Mouse (Mus musculus) hindlimb bud, embryonic 11.5 days (tissue): ENCODE measurements around the gene Klhl18.
A peak's percentile ranks its signal among the peaks of the same experiment; 100 is the strongest.
"Not testable (repeated sequence)": the region's sequence is repeated elsewhere in the genome, so short reads cannot be mapped to it uniquely, and the experiment has no call there.

Experiments
- DNase-seq: peaks from one replicate; pipeline ENCODE4 v3.0.0-alpha.2; 2012; ENCODE audit warnings: low read depth, low spot score; ENCODE audit errors: extremely low spot score

Gene Klhl18

DNA sequence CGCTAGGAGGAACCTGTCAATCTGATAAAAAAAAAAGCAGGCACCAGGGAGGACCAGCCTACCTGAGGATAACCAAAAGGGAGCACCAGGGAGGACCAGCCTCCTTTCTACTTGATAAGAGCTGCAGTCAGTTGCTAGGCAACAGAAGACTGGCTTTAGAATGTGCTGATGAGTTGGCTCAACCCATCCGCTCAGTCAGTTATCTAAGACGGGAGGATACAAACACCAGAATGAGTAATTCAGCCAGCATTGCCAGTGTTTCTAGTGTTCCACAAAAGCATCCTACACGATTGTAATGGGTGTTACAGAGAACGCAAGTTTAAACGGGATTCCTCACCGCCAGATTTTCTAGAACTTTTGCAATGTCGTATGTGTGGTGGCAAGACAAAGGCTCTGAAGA, 45.3 kb downstream of the Klhl18 start:
- DNase-seq: no peak

DNA sequence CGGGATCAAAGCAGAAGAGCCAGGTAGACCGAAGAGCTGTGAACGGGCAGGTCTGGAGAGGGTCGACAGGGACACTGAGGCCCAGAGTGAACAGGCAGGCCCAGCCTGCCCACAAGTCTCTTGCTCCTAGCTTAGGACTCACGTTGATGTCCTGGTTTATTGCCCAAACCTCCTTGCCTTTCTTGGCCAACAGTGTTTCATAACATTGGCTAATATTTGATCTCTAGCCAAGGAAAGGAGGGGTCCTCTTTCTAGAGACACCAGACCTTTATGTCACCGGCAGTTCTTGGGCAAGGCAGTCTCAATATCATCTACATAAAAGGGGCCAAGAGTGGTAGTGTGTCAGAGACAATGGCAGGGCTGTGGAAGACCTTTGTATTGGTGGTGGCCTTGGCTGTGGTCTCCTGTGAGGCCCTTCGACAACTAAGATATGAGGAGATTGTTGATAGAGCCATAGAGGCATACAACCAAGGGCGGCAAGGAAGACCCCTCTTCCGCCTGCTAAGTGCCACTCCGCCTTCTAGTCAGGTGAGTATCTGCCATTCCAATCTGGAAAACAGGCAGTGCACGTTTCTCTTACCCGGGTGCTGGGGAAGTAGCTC, 56.9 kb downstream of the Klhl18 start, which contains the start of gene Ngp:
Ngp (plus strand) TSS at position 237 of the 602 bp plus-strand sequence.
- DNase-seq: no peak

GRCm38 (mm10) chr9:110413785-110414184, 62.7 kb downstream of the Klhl18 start:
- DNase-seq: no peak

GRCm38 (mm10) chr9:110412926-110413325, 63.6 kb downstream of the Klhl18 start:
- no peak for DNase-seq

DNA sequence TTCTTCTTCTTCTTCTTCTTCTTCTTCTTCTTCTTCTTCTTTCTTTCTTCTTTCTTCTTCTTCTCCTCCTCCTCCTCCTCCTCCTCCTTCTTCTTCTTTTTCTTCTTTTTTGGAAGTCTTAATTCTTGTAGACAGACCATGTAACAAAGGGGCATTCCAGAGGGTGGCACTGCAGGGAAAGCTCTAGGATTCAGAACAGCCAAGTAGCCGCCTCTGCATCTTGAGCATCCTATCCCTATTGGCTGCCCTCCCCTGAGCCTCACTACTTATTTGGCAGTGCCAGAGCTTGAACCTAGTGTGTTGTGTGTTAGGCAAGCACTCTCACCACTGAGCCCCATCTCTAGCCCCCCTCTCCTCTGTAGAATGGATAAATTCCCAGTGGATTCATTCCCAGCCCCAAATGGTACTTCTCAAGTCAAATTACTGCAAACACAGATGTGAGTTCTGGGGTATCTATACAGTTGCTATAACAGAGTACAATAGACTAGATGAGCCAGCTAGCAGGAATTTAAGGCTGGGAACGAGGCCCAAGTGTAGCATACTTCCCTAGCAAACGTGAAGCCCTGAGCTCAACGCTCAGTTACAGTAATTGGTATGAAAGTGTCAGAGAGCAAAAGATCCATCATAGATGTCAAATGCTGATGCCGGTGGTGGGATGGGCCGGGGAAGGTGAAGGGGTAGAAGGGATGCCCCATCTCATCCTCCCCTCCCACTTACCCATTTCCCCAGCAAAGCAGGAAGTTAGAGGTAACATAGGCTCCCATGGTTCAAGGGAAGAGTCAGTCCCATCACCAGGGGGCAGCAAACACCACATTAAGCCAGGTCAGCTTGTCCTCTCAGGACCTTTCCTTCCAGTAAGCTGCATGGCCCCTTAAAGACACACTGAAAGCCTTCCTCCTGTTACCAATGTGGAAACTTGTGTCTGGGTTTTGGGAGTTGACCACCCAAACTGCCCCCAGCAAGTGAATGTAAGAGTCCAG, 65.3 kb downstream of the Klhl18 start:
- DNase-seq: peak; percentile 57

GRCm38 (mm10) chr9:110408099-110408773, 68.3 kb downstream of the Klhl18 start, which contains the start of gene Ptpn23:
Ptpn23 (minus strand) TSS chr9:110408213.
- peak; percentile 88 for DNase-seq

- DNase-seq: no peak
These were observed 69.0 kb downstream of the Klhl18 start for GRCm38 (mm10) chr9:110407311-110408098.

GRCm38 (mm10) chr9:110403240-110403639, 73.3 kb downstream of the Klhl18 start:
- not testable (repeated sequence) for DNase-seq

DNA sequence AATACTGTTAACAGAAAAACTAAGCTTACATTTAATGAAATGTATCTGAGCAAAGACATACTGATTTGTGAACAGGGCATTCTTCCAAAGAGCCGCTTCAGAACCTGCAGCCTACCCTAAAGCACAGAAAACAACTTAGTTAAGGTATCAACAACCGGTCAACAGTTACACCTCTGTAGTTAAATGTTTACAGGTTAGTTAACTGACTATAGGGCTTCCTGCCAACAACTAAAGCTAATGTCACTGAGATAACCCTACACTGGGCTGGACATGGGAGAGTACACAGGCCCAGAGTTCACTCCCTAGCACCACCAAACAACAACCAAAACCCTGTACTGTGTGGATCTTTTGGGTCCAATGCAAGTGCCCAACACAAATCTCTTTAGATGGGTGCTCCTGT, 73.8 kb downstream of the Klhl18 start:
- no peak for DNase-seq

GRCm38 (mm10) chr9:110400650-110401049, 75.8 kb downstream of the Klhl18 start:
- DNase-seq: no peak

- DNase-seq: no peak
These were observed 83.2 kb downstream of the Klhl18 start for GRCm38 (mm10) chr9:110393295-110393694.

- no peak for DNase-seq
These were observed 85.7 kb downstream of the Klhl18 start for GRCm38 (mm10) chr9:110390843-110391242.

DNA sequence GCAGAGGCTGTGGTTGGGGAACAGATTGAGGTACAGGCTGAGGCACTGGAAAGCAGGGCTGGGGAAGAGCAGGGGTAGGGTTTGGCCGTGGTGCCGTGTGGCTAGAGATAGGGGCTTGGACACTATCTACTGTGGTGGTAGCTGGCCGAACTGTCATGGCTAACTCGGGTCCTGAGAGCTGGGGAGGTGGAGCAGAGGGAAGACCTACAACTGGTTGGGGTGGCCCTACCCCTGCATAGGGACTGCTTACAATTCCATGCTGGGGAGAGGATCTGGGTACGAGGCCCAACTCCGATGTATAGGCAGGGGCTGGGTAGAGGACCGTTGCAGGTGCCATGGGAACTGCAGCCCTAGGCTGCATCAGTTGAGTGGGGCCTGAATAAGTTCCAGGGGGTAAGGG, 88.5 kb downstream of the Klhl18 start:
- DNase-seq: no peak

GRCm38 (mm10) chr9:110384369-110384929, 92.0 kb downstream of the Klhl18 start:
- DNase-seq: no peak

- no peak for DNase-seq
These were observed 95.2 kb downstream of the Klhl18 start for GRCm38 (mm10) chr9:110381292-110381691.

DNA sequence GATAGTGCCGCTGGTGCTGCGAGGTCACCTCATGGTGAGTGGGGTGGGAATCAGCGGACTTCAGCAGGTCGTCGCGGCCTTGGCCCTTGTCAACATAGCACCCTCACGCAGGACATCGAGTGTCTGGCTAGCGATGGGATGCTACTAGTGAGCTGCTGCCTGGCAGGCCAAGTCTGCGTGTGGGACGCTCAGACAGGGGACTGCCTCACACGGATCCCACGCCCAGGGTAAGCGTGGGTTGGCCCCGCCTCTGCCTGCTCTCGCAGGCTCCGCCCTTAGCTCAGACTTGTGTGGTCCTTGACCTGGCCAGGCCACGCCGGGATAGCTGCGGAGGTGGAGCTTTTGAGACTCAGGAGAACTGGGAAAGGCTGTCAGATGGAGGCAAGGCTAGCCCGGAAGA, 95.8 kb downstream of the Klhl18 start:
- DNase-seq: no peak

DNA sequence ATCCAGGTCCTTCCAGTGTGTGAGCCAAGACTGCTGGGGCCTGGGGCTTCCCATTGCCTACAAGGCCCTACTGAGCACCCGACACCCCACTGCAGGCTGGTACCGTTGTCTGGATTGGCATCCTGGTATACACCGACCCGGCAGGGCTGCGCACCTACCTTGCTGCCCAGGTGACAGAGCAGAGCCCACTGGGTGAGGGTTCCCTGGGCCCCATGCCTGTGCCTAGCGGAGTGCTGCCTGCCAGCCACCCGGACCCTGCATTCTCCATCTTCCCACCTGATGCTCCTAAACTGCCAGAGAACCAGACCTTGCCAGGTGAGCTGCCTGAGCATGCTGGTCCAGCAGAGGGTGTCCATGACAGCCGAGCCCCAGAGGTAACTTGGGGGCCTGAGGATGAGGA, 97.1 kb downstream of the Klhl18 start:
- DNase-seq: no peak

DNA sequence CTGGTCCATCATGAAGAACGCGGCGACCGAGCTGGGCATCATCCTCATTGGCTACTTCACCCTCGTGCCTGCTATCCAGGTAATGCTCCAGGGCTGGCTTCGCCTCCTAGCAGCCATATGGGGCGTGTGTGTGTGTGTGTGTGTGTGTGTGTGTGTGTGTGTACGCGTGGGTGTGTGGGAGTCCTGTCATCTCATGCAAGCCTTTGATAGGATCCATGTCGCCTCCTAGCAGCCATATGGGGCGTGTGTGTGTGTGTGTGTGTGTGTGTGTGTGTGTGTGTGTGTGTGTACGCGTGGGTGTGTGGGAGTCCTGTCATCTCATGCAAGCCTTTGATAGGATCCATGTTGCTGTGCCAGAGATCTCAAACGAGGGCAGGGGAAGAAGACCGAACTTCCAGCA, 98.8 kb downstream of the Klhl18 start:
- DNase-seq: not testable (repeated sequence)
